Mouse (Mus musculus) right cerebral cortex, postnatal 25 days (tissue): ENCODE results near the gene Tmem178b.

Experiments
- DNase-seq: peaks from one replicate; pipeline ENCODE4 v3.0.0; 2022

Gene Tmem178b

GRCm38 (mm10) chr6:39872901-39873591, at the start of gene Tmem178b:
Gene Tmem178b, plus strand, starts transcription at chr6:39873271.
- DNase-seq: peak; percentile 63

DNA sequence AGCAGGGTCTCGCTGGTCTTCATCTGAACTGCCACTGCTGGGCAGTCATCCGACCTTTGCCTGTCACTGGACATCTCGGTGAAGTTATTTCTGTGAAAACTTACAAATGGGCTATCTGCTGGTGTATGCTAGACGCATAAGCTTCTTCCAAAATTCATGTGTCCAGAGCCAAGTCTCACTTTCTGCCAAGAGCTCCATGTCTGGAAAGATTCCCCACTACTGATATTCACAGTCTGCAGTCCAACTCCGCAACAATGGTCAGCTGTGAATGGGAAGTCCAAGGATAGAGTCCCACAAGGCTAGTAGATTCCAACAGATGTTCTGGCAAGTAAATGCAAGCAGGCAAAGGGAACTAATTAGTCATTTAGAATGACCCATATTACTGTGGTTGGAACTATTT, 44.3 kb upstream of the Tmem178b start:
- DNase-seq: no peak

DNA sequence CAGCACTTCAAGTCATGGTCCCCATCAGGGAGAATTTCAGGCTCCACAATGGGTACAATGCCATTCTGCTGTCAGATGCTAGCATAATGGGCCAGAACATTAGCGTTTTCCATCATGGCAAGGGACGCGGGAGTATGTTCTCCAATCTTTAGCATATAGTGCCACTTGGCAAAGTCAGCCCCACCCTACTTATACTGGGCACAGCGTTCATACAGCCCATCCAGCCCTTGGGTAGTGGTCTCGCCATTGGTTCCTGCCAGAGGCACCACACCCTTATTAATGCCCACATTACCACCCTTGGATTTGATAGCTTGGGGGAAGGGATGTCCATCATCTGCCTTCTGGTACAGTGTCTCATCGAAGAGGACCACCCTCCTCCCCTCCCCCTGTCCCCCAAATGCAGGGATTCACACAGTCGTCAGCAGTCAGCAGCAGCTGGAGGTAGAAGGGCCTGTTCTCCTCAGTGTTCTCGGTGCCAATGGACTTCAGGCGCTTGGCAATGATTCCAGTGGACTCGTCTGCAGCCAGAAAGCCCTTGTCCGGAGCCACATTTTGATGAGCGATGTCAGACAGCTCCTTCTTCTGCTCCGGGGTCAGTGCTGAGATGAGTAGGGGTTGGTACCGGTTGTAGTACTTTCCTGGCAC, 29.3 kb upstream of the Tmem178b start:
- no peak for DNase-seq

DNA sequence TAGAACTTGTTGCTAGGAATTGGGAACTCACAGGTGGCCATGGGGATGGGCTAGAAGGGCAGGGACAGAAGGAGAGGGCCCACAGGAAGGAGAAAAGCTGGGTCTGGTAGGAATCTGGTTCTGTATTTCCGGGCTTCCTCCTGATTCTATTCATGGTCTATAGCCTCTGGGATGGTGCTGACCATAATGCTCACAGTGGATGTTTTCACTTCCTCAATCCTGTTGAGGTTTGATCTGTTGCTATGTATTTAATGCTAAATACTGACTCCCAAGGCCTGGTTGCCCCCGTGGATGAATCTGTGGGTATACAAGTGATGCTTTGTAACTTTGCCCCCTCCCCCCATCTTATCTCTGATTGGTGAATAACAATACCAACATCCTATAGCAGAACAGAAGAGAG, 25.5 kb upstream of the Tmem178b start:
- no peak for DNase-seq

- no peak for DNase-seq
Observed at GRCm38 (mm10) chr6:39848766-39849165, 24.3 kb upstream of the Tmem178b start.

DNA sequence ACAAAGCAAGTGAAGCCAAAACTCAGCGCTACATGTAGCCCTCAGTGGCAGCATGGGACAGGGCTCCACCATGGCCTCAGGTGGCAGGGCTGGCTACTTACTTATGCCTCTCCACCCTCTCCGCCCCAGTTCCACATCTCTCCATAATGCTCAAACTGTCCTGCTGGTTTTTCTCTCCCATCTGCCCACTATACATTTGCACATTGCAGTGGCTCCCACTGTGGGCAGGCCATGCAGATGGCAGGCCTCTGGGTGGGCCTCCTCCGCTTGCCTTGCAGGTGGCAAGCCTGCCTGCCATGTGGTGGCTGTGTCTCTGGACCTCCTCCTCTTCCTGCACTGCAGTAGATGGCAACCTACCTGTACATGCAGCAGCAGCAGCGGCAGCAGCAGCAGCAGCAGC, 23.4 kb upstream of the Tmem178b start:
- DNase-seq: peak; percentile 12

GRCm38 (mm10) chr6:39870271-39871135, 2.6 kb upstream of the Tmem178b start:
- peak; percentile 77 for DNase-seq

GRCm38 (mm10) chr6:39871381-39872305, 1.4 kb upstream of the Tmem178b start:
- peak; percentile 89 for DNase-seq

GRCm38 (mm10) chr6:39872306-39872900, 668 bp upstream of the Tmem178b start:
- DNase-seq: peak; percentile 66

DNA sequence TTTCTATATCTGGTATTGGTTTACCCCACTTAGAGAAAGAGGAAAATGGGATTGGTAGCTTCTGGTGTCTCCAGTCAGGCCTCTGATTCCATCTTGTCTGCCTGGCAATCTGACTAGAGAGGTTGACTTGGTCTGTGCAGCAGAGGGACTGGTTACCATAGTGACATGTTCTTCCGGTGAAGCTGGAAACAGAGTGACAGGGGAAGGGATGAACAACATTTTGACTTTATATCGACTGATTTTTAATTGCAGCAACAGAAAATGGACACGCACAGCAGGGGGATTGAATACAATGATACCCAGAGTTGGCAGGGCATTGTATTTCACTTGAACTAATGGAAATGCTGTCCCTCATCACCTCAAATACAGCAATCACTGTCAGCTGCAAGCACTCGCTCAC, 2.1 kb downstream of the Tmem178b start:
- no peak for DNase-seq

DNA sequence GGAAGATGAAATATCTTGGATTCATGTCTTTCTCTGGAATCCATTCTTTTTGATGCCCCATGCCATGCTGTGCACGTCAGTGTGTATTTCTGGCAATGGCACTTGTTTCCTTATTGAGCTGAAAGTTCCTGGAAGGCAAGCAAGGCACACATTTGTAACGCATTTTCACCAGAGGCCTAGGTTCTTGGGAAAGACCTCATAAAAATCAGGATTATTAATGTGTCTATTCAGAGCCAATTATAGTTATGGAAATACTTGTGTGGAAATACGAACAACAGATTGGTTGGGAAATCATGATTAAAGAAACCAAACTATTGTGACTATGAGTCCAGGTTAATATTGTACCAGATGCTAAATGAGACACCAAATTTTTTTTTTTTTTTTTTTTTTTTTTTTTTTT, 3.4 kb downstream of the Tmem178b start:
- DNase-seq: no peak

- DNase-seq: no peak
Observed at GRCm38 (mm10) chr6:39890811-39891210, 17.7 kb downstream of the Tmem178b start.

DNA sequence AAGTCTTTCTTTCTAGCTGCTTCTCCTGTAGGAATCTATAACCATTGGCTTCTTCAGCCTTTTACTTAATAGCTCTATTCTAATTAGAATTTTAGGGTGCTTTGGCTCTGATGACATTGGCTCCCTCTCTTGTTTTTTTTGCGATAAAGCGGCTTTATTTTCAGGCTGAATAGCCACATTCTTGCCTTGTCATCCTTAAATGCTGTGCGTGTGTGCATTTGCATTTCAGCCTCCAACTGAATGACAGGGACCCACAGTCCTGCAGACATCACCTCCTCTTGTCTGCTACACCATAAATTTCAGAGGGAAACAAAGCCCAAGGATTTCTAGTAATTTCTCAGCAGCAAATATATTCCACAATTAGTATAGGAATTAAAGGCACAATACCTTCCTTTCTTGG, 23.4 kb downstream of the Tmem178b start:
- no peak for DNase-seq

GRCm38 (mm10) chr6:39899231-39899630, 26.2 kb downstream of the Tmem178b start:
- DNase-seq: no peak

- no peak for DNase-seq
Observed at GRCm38 (mm10) chr6:39903220-39903773, 30.2 kb downstream of the Tmem178b start.

DNA sequence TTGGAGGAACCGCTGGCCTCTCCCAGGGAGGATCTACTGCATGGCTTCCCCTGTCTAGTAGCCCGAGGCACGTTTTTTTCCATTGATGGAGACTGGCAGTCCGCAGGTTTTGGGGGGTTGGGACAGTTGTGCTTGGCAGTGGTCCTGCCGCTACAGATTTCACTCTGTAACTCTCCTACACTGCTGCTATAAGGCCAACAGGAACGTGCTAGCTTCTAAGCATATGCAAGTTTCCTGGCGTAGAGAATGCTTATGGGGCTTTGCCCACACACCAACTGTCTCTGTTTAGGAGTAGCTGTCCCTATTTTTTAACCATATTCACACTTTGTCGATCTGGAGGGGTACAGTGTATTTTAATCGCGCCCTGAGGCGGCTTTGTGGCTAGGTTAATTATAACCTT, 30.8 kb downstream of the Tmem178b start:
- peak; percentile 80 for DNase-seq

GRCm38 (mm10) chr6:39914956-39915355, 41.9 kb downstream of the Tmem178b start:
- DNase-seq: no peak

DNA sequence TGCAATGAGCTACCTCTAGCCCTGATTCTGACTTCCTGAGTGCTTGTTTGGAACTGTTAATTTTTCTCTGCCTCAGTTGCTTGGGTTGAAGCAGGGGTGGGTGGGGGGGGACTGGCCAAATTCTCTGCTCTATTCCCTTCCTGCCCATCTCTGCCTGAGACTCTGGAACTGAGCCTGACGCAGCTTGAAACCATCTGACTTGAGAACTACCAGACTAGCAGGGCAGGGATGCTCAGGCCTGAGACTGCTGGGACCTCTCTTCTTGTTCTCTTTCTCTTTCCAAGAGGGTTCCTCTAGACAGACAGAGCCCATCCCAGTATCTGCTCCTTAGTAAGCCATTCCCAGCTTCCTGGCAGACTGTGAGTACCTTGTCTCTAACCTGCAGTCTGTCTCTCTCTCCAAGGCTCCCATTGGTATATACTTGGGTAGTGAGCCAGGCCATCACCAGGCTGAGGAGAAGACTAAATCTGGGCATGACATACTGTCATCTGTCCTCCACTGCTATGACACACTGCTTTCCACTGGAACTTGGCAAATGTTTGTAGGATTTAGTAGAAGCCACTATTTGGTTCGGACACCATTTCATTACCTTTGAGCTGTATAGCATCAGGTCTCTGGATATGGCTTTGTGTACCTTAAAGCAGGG, 42.7 kb downstream of the Tmem178b start:
- DNase-seq: no peak

GRCm38 (mm10) chr6:39916514-39916913, 43.4 kb downstream of the Tmem178b start:
- DNase-seq: no peak

- DNase-seq: no peak
Observed at GRCm38 (mm10) chr6:39917242-39917641, 44.2 kb downstream of the Tmem178b start.

- DNase-seq: no peak
Observed at GRCm38 (mm10) chr6:39917729-39918128, 44.7 kb downstream of the Tmem178b start.
